Mouse (Mus musculus) small intestine, adult 2 months (tissue): Measurements from ENCODE around the gene Ptdss2. TPM values are rescaled to one million over a fixed set of nuclear protein-coding genes. Genes with fewer than 3 reads are reported as not detected.

Experiments
- H3K27ac ChIP-seq: fragments of 200-500 bp; 2 replicates; pipeline ENCODE4 v1.5.1; 2012; ENCODE audit warnings: low read depth, low read length, control low read depth, inconsistent platforms; ENCODE audit not compliant: insufficient read depth
- H3K27me3 ChIP-seq: fragments of 200-500 bp; 2 replicates; pipeline ENCODE4 v1.6.1; 2012; ENCODE audit warnings: mild to moderate bottlenecking, moderate library complexity, low read length, inconsistent platforms; ENCODE audit not compliant: control insufficient read depth, insufficient read depth
- H3K36me3 ChIP-seq: fragments of 200-500 bp; 2 replicates; pipeline ENCODE4 v1.6.1; 2012; ENCODE audit warnings: mild to moderate bottlenecking, low read length, control low read depth, inconsistent platforms; ENCODE audit not compliant: control insufficient read depth, insufficient read depth
- H3K4me1 ChIP-seq: fragments of 200-500 bp; 2 replicates; pipeline ENCODE4 v1.6.1; 2012; ENCODE audit warnings: low read length, inconsistent platforms, mixed read lengths; ENCODE audit not compliant: control insufficient read depth, insufficient read depth, insufficient read length
- H3K4me3 ChIP-seq: fragments of 200-500 bp; 2 replicates; pipeline ENCODE4 v1.5.1; 2012; ENCODE audit warnings: low read depth, mild to moderate bottlenecking, control low read depth, inconsistent platforms, low read length, moderate library complexity
- CTCF ChIP-seq: fragments of 200-500 bp; IDR thresholded peaks from 2 replicates; pipeline ENCODE4 v1.5.1; 2012; ENCODE audit warnings: low read depth, mild to moderate bottlenecking, control low read depth, inconsistent platforms, low read length, moderate library complexity, mixed read lengths; ENCODE audit not compliant: insufficient replicate concordance, insufficient read length; ENCODE audit errors: extremely low read depth
- POLR2A ChIP-seq: fragments of 200-500 bp; IDR thresholded peaks from 2 replicates; pipeline ENCODE4 v1.6.1; 2012; ENCODE audit warnings: low read depth, mild to moderate bottlenecking, control low read depth, inconsistent platforms, low read length, moderate library complexity
- WGBS: fragments of 180-500 bp; shearing (Covaris S2); methylation state at CpG from one replicate; pipeline ENCODE4 v1.1.7; 2018; 5-methylcytosine and 5-hydroxymethylcytosine counted together
- polyA plus RNA-seq: library from polyadenylated mRNA; depleted of rRNA; stranded (reverse); fragments of >200 nt; gene quantifications from 2 replicates; pipeline ENCODE4 v1.2.3, GENCODE M21; 2012

Ptdss2 gene
- polyA plus RNA-seq, 1 experiment: 26.3 TPM

DNA sequence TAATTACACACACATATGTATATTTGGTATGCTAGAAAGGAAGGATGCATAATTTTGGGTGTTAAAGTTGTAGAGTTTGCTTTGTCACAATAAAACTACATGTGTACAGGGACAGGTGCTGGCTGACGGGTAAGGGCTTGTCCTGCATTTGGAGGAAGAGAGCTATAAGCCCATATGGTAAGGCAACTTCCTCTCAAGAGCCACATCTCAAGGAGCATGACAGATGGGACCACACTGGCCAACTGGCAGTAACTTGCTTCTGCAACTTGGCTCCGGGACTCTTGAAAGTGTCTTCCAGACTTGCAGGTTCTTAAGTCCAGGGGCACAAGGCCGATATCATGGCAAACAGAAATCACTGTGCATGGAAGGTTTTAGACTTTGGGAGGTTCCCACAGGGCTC is 22.5 kb downstream of the Ptdss2 start:
- WGBS: 86% methylated on average over 3 of the region's 3 CpGs
- Histone ChIP-seq H3K36me3 (peaks cover 22% of the 10 kb centered on the region), H3K27me3 (no peaks in the 10 kb centered on the region), H3K4me3 (no peak overlapping the region), H3K4me1 (no peaks in the 10 kb centered on the region), H3K27ac (no peak overlapping the region)
- TF ChIP-seq CTCF (no peak), POLR2A (no peak)

DNA sequence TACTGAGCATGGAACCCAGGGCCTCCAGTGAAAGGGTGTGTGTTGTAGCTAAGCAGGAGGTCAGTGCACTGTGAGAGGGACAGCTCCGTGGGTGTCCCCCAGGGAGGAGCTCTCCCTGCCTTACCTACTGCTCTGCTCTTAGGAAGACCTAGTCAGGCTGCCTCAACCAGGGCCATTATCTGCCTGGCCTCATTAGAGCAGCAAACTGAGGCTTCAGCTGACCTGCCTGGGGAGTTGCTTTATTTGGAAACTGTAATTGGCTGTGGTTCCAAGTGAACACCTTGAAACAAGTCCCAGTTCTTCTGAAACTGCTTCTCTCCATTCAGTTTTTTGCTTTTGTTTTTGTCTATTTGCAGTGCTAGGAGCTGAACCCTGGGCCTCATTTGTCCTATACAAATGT is 23.2 kb downstream of the Ptdss2 start:
- WGBS: 63% methylated on average over 1 of the region's 1 CpGs
- TF ChIP-seq POLR2A: no peak
- TF ChIP-seq CTCF: no peak
- Histone ChIP-seq H3K27ac (no peak overlapping the region), H3K36me3 (peaks cover 20% of the 10 kb centered on the region), H3K4me1 (no peaks in the 10 kb centered on the region), H3K4me3 (no peak overlapping the region), H3K27me3 (no peaks in the 10 kb centered on the region)

DNA sequence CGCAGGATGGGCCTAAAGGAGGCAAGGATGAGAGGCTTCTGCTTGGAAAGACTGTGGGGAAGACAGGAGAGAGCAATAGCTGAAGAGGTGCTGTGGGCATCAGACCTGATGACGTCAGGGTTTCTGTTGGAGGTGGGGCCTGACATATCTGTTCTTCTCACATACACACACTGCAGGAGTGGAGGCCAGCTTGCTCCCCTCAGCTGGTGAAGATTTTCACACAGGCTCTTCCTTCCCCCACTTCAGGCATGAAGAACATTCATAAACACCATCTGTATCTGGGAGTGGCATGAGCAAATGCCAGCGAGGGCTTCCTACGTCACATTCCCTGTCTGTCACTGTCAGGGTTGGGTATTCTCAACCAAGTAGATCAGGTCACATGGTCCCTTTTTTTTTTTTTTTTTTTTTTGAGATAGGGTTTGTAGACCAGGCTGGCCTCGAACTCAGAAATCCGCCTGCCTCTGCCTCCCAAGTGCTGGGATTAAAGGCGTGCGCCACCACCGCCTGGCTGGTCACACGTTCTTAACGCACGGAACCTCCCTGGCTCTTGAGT is 23.9 kb downstream of the Ptdss2 start:
- H3K36me3 ChIP-seq: peaks cover 21% of the 10 kb centered on the region
- H3K4me3 ChIP-seq: no peak overlapping the region
- no peak overlapping the region for H3K27ac ChIP-seq
- no peaks in the 10 kb centered on the region for H3K4me1 ChIP-seq
- TF ChIP-seq CTCF: no peak
- no peak for TF ChIP-seq POLR2A
- no peaks in the 10 kb centered on the region for H3K27me3 ChIP-seq
- WGBS: 94% methylated on average over 12 of the region's 12 CpGs

DNA sequence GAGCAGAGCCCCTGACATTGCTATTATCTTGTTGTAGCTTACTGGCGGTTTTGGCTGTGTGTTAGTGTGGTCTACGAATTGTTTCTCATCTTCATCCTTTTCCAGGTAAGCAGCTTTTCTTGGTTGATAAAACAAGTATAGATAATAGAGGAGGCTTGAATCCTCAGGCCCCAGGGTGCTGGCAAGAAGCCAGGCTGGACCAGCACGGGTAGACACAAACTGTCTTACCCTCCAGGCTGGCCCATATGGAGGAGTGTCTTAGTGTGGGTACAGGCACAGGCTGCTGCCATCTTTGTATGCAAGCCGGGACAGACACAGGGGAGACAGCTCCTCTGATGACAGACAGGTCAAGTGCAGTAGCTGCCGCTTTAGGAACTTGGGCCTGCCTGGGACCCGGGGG is 24.9 kb downstream of the Ptdss2 start:
- Histone ChIP-seq H3K4me1 (no peaks in the 10 kb centered on the region), H3K27me3 (no peaks in the 10 kb centered on the region), H3K4me3 (no peak overlapping the region), H3K27ac (no peak overlapping the region), H3K36me3 (peaks cover 23% of the 10 kb centered on the region)
- WGBS: 83% methylated on average over 6 of the region's 6 CpGs
- TF ChIP-seq POLR2A: no peak
- TF ChIP-seq CTCF: no peak

DNA sequence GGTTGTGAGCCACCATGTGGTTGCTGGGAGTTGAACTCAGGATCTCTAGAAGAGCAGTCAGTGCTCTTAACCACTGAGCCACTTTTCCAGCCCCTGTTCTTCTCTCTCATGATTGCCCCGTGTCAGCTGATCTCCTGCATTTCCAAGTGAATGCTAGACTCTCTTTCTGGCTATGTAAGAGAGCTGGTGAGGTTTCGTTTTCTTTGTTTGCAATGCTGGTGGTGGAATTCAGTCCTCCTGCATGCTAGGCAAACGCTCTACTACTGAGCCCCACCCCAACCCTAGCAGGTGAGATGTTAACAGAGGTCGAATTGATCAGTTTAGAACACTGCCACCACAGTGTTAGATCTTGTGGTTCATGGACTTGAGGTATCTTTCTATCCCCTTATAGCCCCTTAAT is 26.5 kb downstream of the Ptdss2 start:
- Histone ChIP-seq H3K27ac (no peak overlapping the region), H3K4me3 (no peak overlapping the region), H3K36me3 (peaks cover 20% of the 10 kb centered on the region), H3K27me3 (no peaks in the 10 kb centered on the region), H3K4me1 (no peaks in the 10 kb centered on the region)
- WGBS: 32% methylated on average over 4 of the region's 4 CpGs
- no peak for TF ChIP-seq CTCF
- no peak for TF ChIP-seq POLR2A

DNA sequence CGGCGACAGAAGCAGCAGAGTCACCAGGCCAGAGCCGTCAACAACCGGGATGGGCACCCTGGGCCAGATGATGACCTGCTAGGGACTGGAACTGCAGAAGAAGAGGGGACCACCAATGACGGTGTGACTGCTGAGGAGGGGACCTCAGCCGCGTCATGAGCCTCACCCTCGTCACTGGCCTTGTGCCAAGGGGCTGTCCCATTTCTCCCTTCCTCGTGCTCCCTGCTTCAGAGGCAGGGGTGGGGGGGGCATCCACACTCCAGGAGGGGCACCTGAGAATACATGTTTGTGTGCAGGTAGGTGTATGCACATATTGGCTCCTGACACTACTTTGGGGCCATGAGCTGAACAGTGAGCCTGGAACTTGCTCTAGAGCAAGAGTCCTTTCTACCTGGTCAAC is 33.2 kb downstream of the Ptdss2 start:
- no peak overlapping the region for H3K4me3 ChIP-seq
- 62% methylated on average over 9 of the region's 9 CpGs for WGBS
- H3K27me3 ChIP-seq: no peaks in the 10 kb centered on the region
- H3K4me1 ChIP-seq: no peaks in the 10 kb centered on the region
- no peak overlapping the region for H3K27ac ChIP-seq
- H3K36me3 ChIP-seq: peaks cover 27% of the 10 kb centered on the region
- no peak for TF ChIP-seq CTCF
- TF ChIP-seq POLR2A: no peak

DNA sequence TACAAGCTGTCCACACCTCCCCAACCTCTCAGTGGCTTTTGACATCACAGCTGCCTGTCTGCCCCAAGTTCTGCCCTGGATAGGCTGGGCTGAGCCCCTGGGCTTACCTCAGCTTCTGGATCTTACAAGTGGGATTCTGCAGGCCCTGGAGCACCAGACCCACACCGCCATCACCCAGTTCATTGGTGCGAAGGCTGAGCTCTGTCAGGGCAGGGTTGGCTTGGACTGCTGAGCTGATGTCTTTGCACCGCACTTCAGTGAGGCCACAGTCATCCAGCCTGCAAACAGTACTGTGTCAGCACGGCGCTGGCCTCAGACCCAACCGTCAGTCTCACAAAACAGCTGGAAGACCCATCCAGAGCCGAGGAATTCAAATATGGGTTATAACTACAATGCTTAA is 42.2 kb downstream of the Ptdss2 start:
- no peak for TF ChIP-seq POLR2A
- TF ChIP-seq CTCF: no peak
- Histone ChIP-seq H3K27me3 (no peaks in the 10 kb centered on the region), H3K27ac (no peak overlapping the region), H3K4me3 (no peak overlapping the region), H3K36me3 (peaks cover 59% of the 10 kb centered on the region), H3K4me1 (peaks cover 16% of the 10 kb centered on the region; the same call in 1 of the 2 replicates)
- 94% methylated on average over 7 of the region's 7 CpGs for whole genome bisulfite sequencing
